In genomic region chr5:34197243-34197642, GRCm38 (mm10) we compare ENCODE assay signal across 10 mouse cellular contexts. TPM values are rescaled to one million over a fixed set of nuclear protein-coding genes. Genes with fewer than 3 reads are reported as not detected.
DNase-seq lines count a peak whose midpoint lies in the region; ATAC-seq lines count a peak whose summit lies in the region.
"Had no signal": no experiment of that assay in that cellular context is flagged by ENCODE, and none has a peak within 500 bp of the region (broad histone marks: within the 10 kb centered on the region; RNA-seq: fewer than 3 reads in every experiment).

No protein-coding gene starts in this region.

- intact Hi-C loops in left cerebral cortex, postnatal 36 days (cut with DNase I), result no loop called here

- DNase-seq in adrenal gland, postnatal 36 days, result peak; percentile 33 to 36
- DNase-seq in adrenal gland, adult 8-10 months, result no peak
- peak; percentile 24 for DNase-seq in CD4-positive helper T cell, adult 2 months (ENCODE audit: low read depth, low spot score)
- DNase-seq in left cerebral cortex, postnatal 36 days (ENCODE audit: low spot score in 2 of 2), result peak; percentile 78 to 87
- DNase-seq in liver, result no peak
- DNase-seq in lung, postnatal 14 days, result no peak
- DNase-seq in urinary bladder, postnatal 10 days (ENCODE audit: low spot score), result no peak
- DNase-seq: kidney, adult 11 months; liver, embryonic 13.5 days had no signal

- ATAC-seq in frontal cortex, adult (ENCODE audit: low TSS enrichment), result peak; percentile 71

RNA-seq across cellular contexts. Expression of gene Mxd4, which starts 9.7 kb away (rescaled TPM):
- 100 to 1,000 TPM; 133 to 137 TPM for total RNA-seq in adrenal gland, postnatal 36 days (2021)
- total RNA-seq in adrenal gland, adult 8-10 months (2022), result 100 to 1,000 TPM; 118 to 131 (median 125) TPM
- total RNA-seq in left cerebral cortex, postnatal 36 days (2021), result 10 to 100 TPM; 86.5 to 86.9 TPM

RNA-seq across cellular contexts. Expression of gene Haus3, which starts 27.9 kb away (rescaled TPM):
- total RNA-seq in adrenal gland, postnatal 36 days (2021), result 10 to 100 TPM in 1 of 2 experiments, 1 to 10 TPM in 1; 8.9 to 10.3 TPM
- 1 to 10 TPM; 6.5 to 7.8 (median 7.7) TPM for total RNA-seq in adrenal gland, adult 8-10 months (2022)
- total RNA-seq in left cerebral cortex, postnatal 36 days (2021), result 1 to 10 TPM; 7.8 to 8.2 TPM

RNA-seq across cellular contexts. Expression of gene Poln, which starts 28.0 kb away (rescaled TPM):
- total RNA-seq in adrenal gland, postnatal 36 days (2021), result 1 to 10 TPM; 8.0 to 8.5 TPM
- 1 to 10 TPM; 2.5 to 7.1 (median 5.3) TPM for total RNA-seq in adrenal gland, adult 8-10 months (2022)
- 1 to 10 TPM in 1 of 2 experiments, under 1 TPM in 1; 0.91 to 1.9 TPM for total RNA-seq in left cerebral cortex, postnatal 36 days (2021)

Comparison
In these comparisons a context has a peak if more than half of its experiments do, and no peak if none do; other contexts are left out.
1. DNase-seq: peak in adrenal gland, postnatal 36 days (2 of 2), CD4-positive helper T cell, adult 2 months (single experiment) and left cerebral cortex, postnatal 36 days (2 of 2); none in adrenal gland, adult 8-10 months (single experiment), liver (single experiment), lung, postnatal 14 days (single experiment) and urinary bladder, postnatal 10 days (single experiment).